In the genomic region with DNA sequence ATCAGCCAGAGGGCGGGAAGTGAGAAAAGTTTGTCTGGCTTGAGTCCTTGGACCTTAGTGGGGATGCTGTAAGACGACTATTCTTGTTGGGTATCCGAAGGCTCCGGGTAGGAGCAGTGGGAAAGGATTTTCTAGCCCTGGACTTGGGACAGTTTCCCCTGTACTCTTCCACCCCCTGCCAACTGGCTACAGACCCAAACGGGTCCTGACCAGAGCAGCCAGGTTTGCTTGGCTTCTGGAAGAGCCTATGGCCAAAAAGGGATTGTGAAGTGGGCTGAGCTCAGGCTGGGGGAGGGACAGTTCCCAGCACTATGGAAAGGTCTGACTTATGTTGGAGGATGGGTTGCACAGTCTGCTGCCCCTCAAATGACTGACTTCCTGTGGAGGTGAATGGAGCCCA, we compare ENCODE assay signal across 15 mouse cellular contexts. TPM values are rescaled to one million over a fixed set of nuclear protein-coding genes. Genes with fewer than 3 reads are reported as not detected.
DNase-seq lines count a peak whose midpoint lies in the region; ATAC-seq and TF ChIP-seq lines count a peak whose summit lies in the region.
"Had no signal": no experiment of that assay in that cellular context is flagged by ENCODE, and none has a peak within 500 bp of the region (broad histone marks: within the 10 kb centered on the region; RNA-seq: fewer than 3 reads in every experiment).

No protein-coding gene starts in this region.

- TF ChIP-seq CTCF in gastrocnemius, adult 2 months (IDR thresholded peaks at IDR 0.05), result no peak
- no peak for TF ChIP-seq CTCF in lung, embryonic 14.5 days (IDR thresholded peaks at IDR 0.05; ENCODE audit: low read depth)

- H3K36me3 ChIP-seq in lung, embryonic 14.5 days (ENCODE audit: insufficient read depth), result no peaks in the 10 kb centered on the region
- peaks cover 22% of the 10 kb centered on the region for H3K36me3 ChIP-seq in heart, embryonic 12.5 days
- H3K36me3 ChIP-seq: forebrain, embryonic 10.5 days had no signal

- 47% methylated on average over 5 of the region's 5 CpGs for WGBS in lung, embryonic 14.5 days
- 26% methylated on average over 5 of the region's 5 CpGs for WGBS in heart, embryonic 12.5 days

- ATAC-seq in lung, embryonic 14.5 days (ENCODE audit: insufficient read depth), result no peak
- ATAC-seq in heart, embryonic 12.5 days (ENCODE audit: insufficient number of reproducible peaks, low FRiP score), result no peak
- ATAC-seq: activated CD4-positive, CD25-positive, alpha-beta regulatory T cell, adult 4 months had no signal

- H3K4me1 ChIP-seq in lung, embryonic 14.5 days (ENCODE audit: insufficient read depth), result peaks cover 28% of the 10 kb centered on the region
- H3K4me1 ChIP-seq in heart, embryonic 12.5 days (replicated peaks), result peaks cover 70% of the 10 kb centered on the region

- no peaks in the 10 kb centered on the region for H3K27me3 ChIP-seq in lung, embryonic 14.5 days (ENCODE audit: insufficient read depth, low read length)
- H3K27me3 ChIP-seq in heart, embryonic 12.5 days (replicated peaks), result no peaks in the 10 kb centered on the region

- H3K9me3 ChIP-seq in lung, embryonic 14.5 days (ENCODE audit: low read depth, low read length), result no peaks in the 10 kb centered on the region
- no peaks in the 10 kb centered on the region; the same call in 1 of the 2 replicates for H3K9me3 ChIP-seq in heart, embryonic 12.5 days (replicated peaks)
- H3K9me3 ChIP-seq: forebrain, embryonic 10.5 days had no signal

- peak; percentile 79 for DNase-seq in gastrocnemius, adult 2 months
- DNase-seq in gastrocnemius, postnatal 14 days, result no peak
- peak; percentile 13 for DNase-seq in lung, embryonic 14.5 days
- DNase-seq in lung, postnatal 14 days, result no peak
- peak; percentile 53 for DNase-seq in skeletal muscle tissue, adult 2 months (ENCODE audit: low read depth, low spot score)
- DNase-seq in kidney, postnatal 25 days, result no peak
- DNase-seq: cerebellum, adult 11-12 months; lung, adult 2 months; thymus, postnatal 14 days had no signal

- no peak overlapping the region for H3K9ac ChIP-seq in lung, embryonic 14.5 days
- peak overlapping the region; percentile 83 for H3K9ac ChIP-seq in heart, embryonic 12.5 days

- peak overlapping the region; percentile 97 for H3K27ac ChIP-seq in gastrocnemius, adult 2 months
- no peak overlapping the region; the same call in 1 of the 2 replicates for H3K27ac ChIP-seq in lung, embryonic 14.5 days (ENCODE audit: low read depth)
- peak overlapping the region; percentile 98 for H3K27ac ChIP-seq in heart, embryonic 12.5 days (ENCODE audit: poor library complexity, severe bottlenecking)
- H3K27ac ChIP-seq: forebrain, embryonic 10.5 days had no signal

- peak overlapping the region; percentile 81 for H3K4me3 ChIP-seq in gastrocnemius, adult 2 months
- no peak overlapping the region for H3K4me3 ChIP-seq in lung, embryonic 14.5 days (ENCODE audit: low read depth, low read length)
- H3K4me3 ChIP-seq in heart, embryonic 12.5 days, result peak overlapping the region; percentile 57
- H3K4me3 ChIP-seq: forebrain, embryonic 10.5 days had no signal

- intact Hi-C loops in gastrocnemius, adult 2 months (cut with DNase I), result loop anchor here (5.0 kb wide), 1 partner anchor 67 kb away; the partner anchor contains the start of gene Zfp592
- intact Hi-C loops in gastrocnemius, postnatal 14 days (cut with DNase I; ENCODE audit: low total_unique reads), result no loop called here

- peak overlapping the region; percentile 46; the same call in 1 of the 2 replicates for H3K4me2 ChIP-seq in lung, embryonic 14.5 days
- H3K4me2 ChIP-seq in heart, embryonic 12.5 days, result peak overlapping the region; percentile 73

RNA-seq across cellular contexts. Expression of gene Alpk3, which starts 2.0 kb away (rescaled TPM):
- 100 to 1,000 TPM; 238 to 380 TPM for total RNA-seq in gastrocnemius, adult 2 months (2021)
- total RNA-seq in gastrocnemius, postnatal 14 days (2021), result 100 to 1,000 TPM; 119 to 131 TPM
- 0.63 and 0.85 TPM in 2 replicates for polyA plus RNA-seq in lung, embryonic 14.5 days (2014; fragmentation: Nextera tagmentation; extraction: Ambion mirVana)
- polyA plus RNA-seq in heart, embryonic 12.5 days (2016; fragmentation: Nextera tagmentation; extraction: Ambion mirVana), result 30.2 and 30.4 TPM in 2 replicates

RNA-seq across cellular contexts. Expression of gene Slc28a1, which starts 55.2 kb away (rescaled TPM):
- total RNA-seq in gastrocnemius, adult 2 months (2021), result under 1 TPM; 0.26 to 0.47 TPM
- total RNA-seq in gastrocnemius, postnatal 14 days (2021), result under 1 TPM; 0.43 to 0.66 TPM
- polyA plus RNA-seq in lung, embryonic 14.5 days (2014; fragmentation: Nextera tagmentation; extraction: Ambion mirVana), result not detected in 2 replicates
- polyA plus RNA-seq in heart, embryonic 12.5 days (2016; fragmentation: Nextera tagmentation; extraction: Ambion mirVana), result 0.14 and 0.26 TPM in 2 replicates
- total RNA-seq: megakaryocyte-erythroid progenitor cell, adult 5-6 weeks had no signal
- polyA plus RNA-seq: activated CD4-positive, CD25-positive, alpha-beta regulatory T cell, adult 4 months; embryonic facial prominence, embryonic 11.5 days; forebrain, embryonic 10.5 days; stomach, embryonic 14.5 days had no signal

Comparison
In these comparisons a context has a peak if more than half of its experiments do, and no peak if none do; other contexts are left out.
1. DNase-seq: peak in gastrocnemius, adult 2 months (single experiment), lung, embryonic 14.5 days (single experiment) and skeletal muscle tissue, adult 2 months (single experiment); none in gastrocnemius, postnatal 14 days (single experiment), lung, postnatal 14 days (single experiment) and kidney, postnatal 25 days (0 of 2).